Mouse (Mus musculus) 3134 (cell line): ENCODE results near the gene Zfp787.
A peak's percentile ranks its signal among the peaks of the same experiment; 100 is the strongest.
"Not testable (repeated sequence)": the region's sequence is repeated elsewhere in the genome, so short reads cannot be mapped to it uniquely, and the experiment has no call there.

Experiments used
- DNase-seq: peaks from one replicate; pipeline ENCODE4 v3.0.0-alpha.2; 2011; ENCODE audit warnings: low spot score; ENCODE audit not compliant: insufficient read length; ENCODE audit errors: extremely low read depth

Gene Zfp787

GRCm38 (mm10) chr7:6126690-6127448 is 28.9 kb downstream of the Zfp787 start:
- peak; percentile 44 for DNase-seq

DNA sequence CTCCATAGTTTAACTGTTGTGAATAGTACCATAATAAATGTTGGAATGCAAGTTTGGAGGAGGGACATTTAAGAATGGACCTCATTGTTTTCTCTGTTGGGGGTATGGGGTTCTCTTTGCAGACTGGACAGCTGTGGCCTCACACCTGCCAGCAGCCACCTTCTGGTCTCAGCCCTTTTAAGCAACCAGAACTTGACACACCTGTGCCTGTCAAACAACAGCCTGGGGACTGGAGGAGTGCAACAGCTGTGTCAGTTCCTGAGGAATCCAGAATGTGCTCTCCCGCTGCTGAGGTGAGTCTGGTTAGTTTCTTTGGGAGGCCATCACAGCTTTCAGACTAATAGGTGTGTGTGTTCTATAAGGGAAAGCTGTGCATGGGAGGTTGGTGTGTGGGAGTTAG is 34.7 kb downstream of the Zfp787 start:
- DNase-seq = not testable (repeated sequence)

- DNase-seq = not testable (repeated sequence)
These were observed 35.7 kb downstream of the Zfp787 start for GRCm38 (mm10) chr7:6120104-6120503.

DNA sequence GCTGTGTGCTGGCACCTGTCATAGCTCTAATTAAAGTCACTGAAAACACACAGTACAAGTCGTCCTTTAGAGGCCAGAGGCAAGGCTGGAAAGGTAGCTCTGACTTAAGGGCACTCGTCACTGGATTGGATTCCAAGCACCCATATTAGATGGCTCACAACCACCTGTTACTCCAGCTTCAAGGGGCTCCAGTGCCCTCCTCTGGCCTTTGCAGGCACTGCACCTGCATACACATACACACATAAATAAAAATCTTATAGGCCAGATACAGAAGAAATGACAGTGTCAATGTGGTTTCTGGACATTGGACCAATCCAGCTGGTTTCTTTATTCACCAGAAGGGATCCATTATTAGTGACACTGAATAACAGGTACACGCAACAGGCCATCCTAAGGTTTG is 36.3 kb downstream of the Zfp787 start:
- no peak for DNase-seq
